Mouse (Mus musculus) kidney, postnatal 36 days (tissue): ENCODE data around the gene Clcf1.
A peak's percentile ranks its signal among the peaks of the same experiment; 100 is the strongest.

Experiments
- DNase-seq, 2 experiments: peaks; one replicate each; pipeline ENCODE4 v3.0.0; 2021 to 2022; ENCODE audit warnings: mixed read lengths in 2 of 2

Clcf1 gene

GRCm38 (mm10) chr19:4193129-4193528 lies 20.9 kb upstream of the Clcf1 start:
- DNase-seq, result no peak

- DNase-seq, result no peak
Measured at GRCm38 (mm10) chr19:4194021-4194724, 19.9 kb upstream of the Clcf1 start.

- peak; percentile 33 to 48 for DNase-seq
Measured at GRCm38 (mm10) chr19:4194776-4195650, 19.0 kb upstream of the Clcf1 start.

GRCm38 (mm10) chr19:4196048-4196447 lies 18.0 kb upstream of the Clcf1 start:
- no peak for DNase-seq

- DNase-seq, result peak in 1 of 2 experiments; percentile 47
Measured at GRCm38 (mm10) chr19:4196548-4196947, 17.5 kb upstream of the Clcf1 start.

DNA sequence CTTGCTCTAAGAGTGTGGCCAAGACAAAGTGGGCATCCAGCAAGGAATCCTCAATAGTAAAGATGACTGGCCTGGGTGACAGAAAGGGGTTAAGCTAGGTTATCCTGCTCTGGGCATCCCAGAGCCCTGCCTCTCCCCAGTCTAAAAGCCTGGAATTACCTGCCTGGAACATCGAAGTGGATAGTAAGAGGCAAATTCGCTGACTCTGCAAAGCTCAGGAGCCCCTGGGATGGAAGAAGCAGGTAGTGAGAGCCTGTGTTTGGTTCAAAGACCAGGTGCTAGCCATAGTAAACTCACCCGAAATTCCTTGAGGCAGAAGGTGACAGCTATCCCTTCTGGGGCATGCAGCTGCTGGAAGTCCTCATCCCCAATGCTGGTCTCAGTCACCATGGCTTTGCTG lies 16.9 kb upstream of the Clcf1 start:
- no peak for DNase-seq

- peak; percentile 99 for DNase-seq
Measured at GRCm38 (mm10) chr19:4201291-4201909, 12.6 kb upstream of the Clcf1 start, which contains the start of gene Rad9a. Gene Rad9a (minus strand): TSS chr19:4201662.

- no peak for DNase-seq
Measured at GRCm38 (mm10) chr19:4202149-4202548, 11.9 kb upstream of the Clcf1 start.

DNA sequence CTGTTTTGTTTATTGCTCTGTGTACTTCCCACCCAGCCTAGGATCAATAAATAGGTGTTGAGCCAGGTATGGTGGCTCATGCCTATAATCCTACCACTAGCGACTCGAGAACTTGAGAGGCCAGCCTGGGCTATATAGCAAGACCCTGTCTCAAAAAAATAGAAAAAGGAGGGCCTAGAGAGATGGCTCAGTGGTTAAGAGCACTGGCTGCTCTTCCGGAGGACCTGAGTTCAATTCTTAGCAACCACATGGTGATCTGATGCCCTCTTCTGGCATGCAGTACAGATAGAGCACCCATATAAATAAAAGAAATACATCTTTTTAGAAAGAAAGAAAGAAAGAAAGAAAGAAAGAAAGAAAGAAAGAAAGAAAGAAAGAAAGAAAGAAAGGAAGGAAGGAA lies 10.9 kb upstream of the Clcf1 start:
- no peak for DNase-seq

GRCm38 (mm10) chr19:4203604-4204326 lies 10.3 kb upstream of the Clcf1 start:
- peak in 1 of 2 experiments; percentile 27 for DNase-seq

- DNase-seq, result no peak
Measured at GRCm38 (mm10) chr19:4204889-4205288, 9.1 kb upstream of the Clcf1 start.

- peak; percentile 83 to 86 for DNase-seq
Measured at GRCm38 (mm10) chr19:4206971-4207370, 7.1 kb upstream of the Clcf1 start.

DNA sequence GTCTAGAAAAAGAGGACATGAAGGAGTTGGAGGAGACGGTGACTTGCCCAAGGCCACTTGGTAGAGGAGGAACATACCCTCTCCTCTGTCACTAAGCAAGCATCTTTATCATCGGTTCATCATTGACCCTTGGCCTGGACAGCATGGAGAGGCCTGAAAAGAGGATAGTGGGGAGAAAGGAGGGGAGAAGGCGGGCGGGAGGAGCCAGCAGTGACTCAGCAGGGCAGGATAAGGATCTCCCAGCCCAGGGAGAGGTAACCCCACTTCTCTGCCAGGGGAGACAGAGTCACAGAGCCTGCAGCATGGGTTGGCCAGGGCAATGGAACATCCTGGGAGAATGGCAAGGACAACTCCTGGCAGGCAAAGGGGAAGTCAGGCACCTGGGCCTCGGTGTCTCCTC lies 5.5 kb upstream of the Clcf1 start:
- DNase-seq, result no peak

- DNase-seq, result no peak
Measured at GRCm38 (mm10) chr19:4211891-4212588, 2.0 kb upstream of the Clcf1 start.

- peak; percentile 69 to 85 for DNase-seq
Measured at GRCm38 (mm10) chr19:4213524-4213974, 489 bp upstream of the Clcf1 start.

DNA sequence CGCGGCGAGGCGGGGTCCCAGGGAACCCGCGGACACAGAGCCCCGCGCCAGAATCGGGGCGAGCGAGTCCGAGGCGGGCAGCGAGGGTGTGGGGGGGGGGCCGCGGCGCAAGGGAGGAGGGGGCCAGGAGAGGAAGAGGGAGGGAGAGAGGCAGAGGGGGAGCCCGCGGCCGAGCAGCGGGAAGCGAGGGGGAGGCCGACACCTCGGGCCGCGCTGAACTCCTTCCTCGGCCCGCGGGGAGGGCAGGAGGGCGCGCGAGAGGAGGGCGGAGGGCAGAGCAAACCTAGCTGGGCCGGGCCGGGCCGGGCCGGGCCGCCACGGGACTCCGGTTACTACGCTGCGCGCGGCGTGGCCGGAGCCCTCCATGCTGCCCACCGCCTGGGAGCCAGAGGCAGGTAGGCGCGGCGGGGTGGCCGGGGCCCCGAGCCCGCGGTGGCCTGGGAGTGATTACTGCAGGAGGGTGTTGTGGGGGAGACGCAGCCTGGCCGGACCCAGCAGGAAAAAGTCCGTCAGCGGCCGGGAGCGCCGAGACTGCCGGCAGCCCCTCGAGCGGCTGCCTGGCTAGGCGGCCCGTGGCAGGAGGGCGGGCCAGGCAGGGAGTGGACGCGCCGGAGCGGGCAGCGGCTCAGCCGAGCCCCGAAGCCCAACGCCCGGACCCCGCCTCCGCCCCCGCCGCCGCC lies 873 bp downstream of the Clcf1 start:
- DNase-seq, result peak; percentile 46 to 70

- no peak for DNase-seq
Measured at GRCm38 (mm10) chr19:4215451-4215840, 1.4 kb downstream of the Clcf1 start.

DNA sequence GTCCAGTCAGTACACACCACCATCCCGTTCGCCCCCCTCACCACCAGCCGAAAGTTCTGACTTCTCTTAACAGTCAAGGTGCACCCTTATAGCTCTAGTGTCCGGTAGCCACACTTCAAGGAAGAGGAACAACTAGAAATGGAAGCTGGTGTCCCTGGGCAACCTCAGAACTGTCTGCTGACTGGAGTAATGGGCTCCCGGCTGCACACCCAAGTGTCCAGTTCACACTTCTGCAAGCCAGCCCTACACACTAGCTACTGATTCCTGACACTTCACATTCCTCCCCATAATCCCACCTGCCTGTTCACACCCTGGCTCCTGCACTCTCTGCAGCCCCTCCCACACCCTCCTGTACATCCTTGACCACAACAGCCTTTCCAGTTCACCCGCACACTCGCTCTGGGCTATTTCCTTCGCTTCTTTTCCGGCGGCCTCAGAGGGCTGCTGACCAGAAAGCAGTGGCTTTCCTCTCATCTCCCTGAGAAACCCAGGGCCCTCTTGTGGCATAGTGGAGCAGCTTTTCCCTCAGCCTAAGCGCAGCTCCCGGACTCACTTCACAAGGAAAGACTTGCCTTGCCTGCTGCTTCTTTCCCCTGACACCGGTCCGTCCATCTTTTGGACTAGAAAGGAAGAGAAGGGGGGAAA lies 2.1 kb downstream of the Clcf1 start:
- DNase-seq, result peak; percentile 62 to 71

GRCm38 (mm10) chr19:4217140-4217539 lies 3.1 kb downstream of the Clcf1 start:
- DNase-seq, result no peak

- DNase-seq, result no peak
Measured at GRCm38 (mm10) chr19:4217855-4218254, 3.8 kb downstream of the Clcf1 start.

- DNase-seq, result no peak
Measured at GRCm38 (mm10) chr19:4218293-4218692, 4.3 kb downstream of the Clcf1 start.
